Mouse (Mus musculus) brain, embryonic 14.5 days (tissue): ENCODE data around the gene Plk2.

Source experiments
- CTCF ChIP-seq: fragments of 200-500 bp; IDR thresholded peaks from 2 replicates; pipeline ENCODE4 v1.5.1; 2012; ENCODE audit warnings: inconsistent platforms, mild to moderate bottlenecking, moderate library complexity, borderline replicate concordance; ENCODE audit not compliant: insufficient read depth, insufficient read length; ENCODE audit errors: extremely low read depth
- POLR2A ChIP-seq: fragments of 200-500 bp; IDR thresholded peaks from 2 replicates; pipeline ENCODE4 v1.6.1; 2012; ENCODE audit warnings: mild to moderate bottlenecking, inconsistent platforms, borderline replicate concordance; ENCODE audit not compliant: poor library complexity, insufficient read depth, insufficient read length, severe bottlenecking; ENCODE audit errors: extremely low read depth

GRCm38 (mm10) chr13:110392210-110392609, 2.6 kb upstream of the Plk2 start:
- TF ChIP-seq POLR2A (no peak), CTCF (peak; percentile 69; the same call in 1 of the 2 replicates)
